Mouse (Mus musculus) common myeloid progenitor, adult 5-6 weeks (primary cell): ENCODE measurements around the gene Rfc2. TPM values are rescaled to one million over a fixed set of nuclear protein-coding genes. Genes with fewer than 3 reads are reported as not detected.

Experiments used
- ATAC-seq: replicated peaks from 2 replicates; pipeline ENCODE4 v1.8.0; 2016; ENCODE audit warnings: low read depth, mild to moderate bottlenecking, moderate TSS enrichment, inconsistent platforms; ENCODE audit not compliant: poor library complexity, severe bottlenecking
- total RNA-seq: library from RNA; stranded (forward); fragments of 200-1000, 187-1606 nt; gene quantifications from 2 replicates; pipeline ENCODE4 v1.2.3, GENCODE M21; 2017

The Rfc2 gene
- total RNA-seq, result 159 and 183 TPM in 2 replicates

GRCm38 (mm10) chr5:134581146-134581545, at the start of gene Rfc2:
Rfc2 (plus strand) TSS chr5:134581366.
- no peak for ATAC-seq

- ATAC-seq, result no peak
Observed at GRCm38 (mm10) chr5:134531585-134531984, 49.6 kb upstream of the Rfc2 start.

GRCm38 (mm10) chr5:134532417-134532816, 48.7 kb upstream of the Rfc2 start:
- peak; percentile 91 for ATAC-seq

- ATAC-seq, result no peak
Observed at GRCm38 (mm10) chr5:134536036-134536435, 45.1 kb upstream of the Rfc2 start.

- peak; percentile 85 for ATAC-seq
Observed at GRCm38 (mm10) chr5:134539891-134540290, 41.3 kb upstream of the Rfc2 start.

GRCm38 (mm10) chr5:134540881-134541280, 40.3 kb upstream of the Rfc2 start:
- ATAC-seq, result no peak

- ATAC-seq, result no peak
Observed at GRCm38 (mm10) chr5:134541640-134542039, 39.5 kb upstream of the Rfc2 start.

- no peak for ATAC-seq
Observed at GRCm38 (mm10) chr5:134544516-134545241, 36.5 kb upstream of the Rfc2 start.

GRCm38 (mm10) chr5:134545242-134545629, 35.9 kb upstream of the Rfc2 start:
- ATAC-seq, result 0 out of 2 replicates have a peak, but pooled peaks have one; percentile 23

GRCm38 (mm10) chr5:134546790-134547189, 34.4 kb upstream of the Rfc2 start:
- ATAC-seq, result no peak

- no peak for ATAC-seq
Observed at GRCm38 (mm10) chr5:134548306-134548705, 32.9 kb upstream of the Rfc2 start.

GRCm38 (mm10) chr5:134549640-134550168, 31.5 kb upstream of the Rfc2 start:
- no peak for ATAC-seq

GRCm38 (mm10) chr5:134550836-134551232, 30.3 kb upstream of the Rfc2 start:
- ATAC-seq, result no peak

- peak; percentile 43 for ATAC-seq
Observed at GRCm38 (mm10) chr5:134551233-134552109, 29.7 kb upstream of the Rfc2 start.

- ATAC-seq, result peak; percentile 75
Observed at GRCm38 (mm10) chr5:134552110-134552972, 28.8 kb upstream of the Rfc2 start, which contains the start of gene Clip2. Clip2 (minus strand) TSS chr5:134552434.

- ATAC-seq, result no peak
Observed at GRCm38 (mm10) chr5:134553951-134554546, 27.1 kb upstream of the Rfc2 start.

- peak; percentile 34 for ATAC-seq
Observed at GRCm38 (mm10) chr5:134555463-134556164, 25.6 kb upstream of the Rfc2 start.

GRCm38 (mm10) chr5:134560071-134560449, 21.1 kb upstream of the Rfc2 start, which contains the start of gene Syna:
Syna (minus strand) TSS chr5:134560171.
- no peak for ATAC-seq
